Mouse (Mus musculus): ENCODE measurements around the gene Vmn1r234.
"Not testable (repeated sequence)": the region's sequence is repeated elsewhere in the genome, so short reads cannot be mapped to it uniquely, and the experiment has no call there.

The Vmn1r234 gene

GRCm38 (mm10) chr17:21225787-21226186 is at the start of gene Vmn1r234:
TSS of gene Vmn1r234 (plus strand) at chr17:21226087.
- no peak for DNase-seq (ENCODE audit: low spot score in 2 of 2)

GRCm38 (mm10) chr17:21211081-21211480 is 14.8 kb upstream of the Vmn1r234 start:
- DNase-seq (ENCODE audit: low spot score in 2 of 2): not testable (repeated sequence)

- peak; percentile 40 to 56 for DNase-seq (ENCODE audit: low spot score in 2 of 2)
Measured at GRCm38 (mm10) chr17:21231654-21232053, 5.8 kb downstream of the Vmn1r234 start.

GRCm38 (mm10) chr17:21256111-21256510 is 30.2 kb downstream of the Vmn1r234 start, which contains the start of gene Vmn1r235:
TSS of gene Vmn1r235 (plus strand) at chr17:21256411.
- DNase-seq (ENCODE audit: low spot score in 2 of 2): no peak

GRCm38 (mm10) chr17:21272103-21272502 is 46.2 kb downstream of the Vmn1r234 start:
- peak; percentile 34 to 44 for DNase-seq (ENCODE audit: low spot score in 2 of 2)

- DNase-seq (ENCODE audit: low spot score in 2 of 2): no peak
Measured at GRCm38 (mm10) chr17:21282642-21283041, 56.8 kb downstream of the Vmn1r234 start, which contains the start of gene Vmn1r236. TSS of gene Vmn1r236 (plus strand) at chr17:21282942.

GRCm38 (mm10) chr17:21284395-21284794 is 58.5 kb downstream of the Vmn1r234 start:
- DNase-seq (ENCODE audit: low spot score in 2 of 2): no peak

All from natural killer cell, adult 2 months (primary cell).